Mouse (Mus musculus) liver, adult 2 months (tissue): ENCODE results near the gene Ndufs3. TPM values are rescaled to one million over a fixed set of nuclear protein-coding genes. Genes with fewer than 3 reads are reported as not detected.

Source experiments
- DNase-seq: peaks from one replicate; pipeline ENCODE4 v3.0.0-alpha.2; 2011; ENCODE audit warnings: low read depth, low spot score; ENCODE audit errors: extremely low read depth
- H3K27ac ChIP-seq: fragments of 200-500 bp; replicated peaks from 2 replicates; pipeline ENCODE4 v1.5.1; 2012; ENCODE audit warnings: low read depth, mild to moderate bottlenecking, control low read depth, inconsistent platforms, low read length; ENCODE audit not compliant: insufficient read depth
- H3K27me3 ChIP-seq: fragments of 200-500 bp; 2 replicates; pipeline ENCODE4 v1.6.1; 2012; ENCODE audit warnings: mild to moderate bottlenecking, moderate library complexity, low read length, inconsistent platforms; ENCODE audit not compliant: control insufficient read depth, insufficient read depth
- H3K36me3 ChIP-seq: fragments of 200-500 bp; 2 replicates; pipeline ENCODE4 v1.6.1; 2012; ENCODE audit warnings: low read length, inconsistent platforms; ENCODE audit not compliant: control insufficient read depth, insufficient read depth
- H3K4me1 ChIP-seq: fragments of 200-500 bp; 2 replicates; pipeline ENCODE4 v1.6.1; 2011; ENCODE audit warnings: low read length; ENCODE audit not compliant: control insufficient read depth, insufficient read depth
- H3K4me3 ChIP-seq: fragments of 200-500 bp; 2 replicates; pipeline ENCODE4 v1.5.1; 2011; ENCODE audit warnings: low read depth, mild to moderate bottlenecking, control low read depth, low read length, moderate library complexity; ENCODE audit not compliant: insufficient read depth
- H3K79me2 ChIP-seq: fragments of 200-500 bp; 2 replicates; pipeline ENCODE4 v1.6.1; 2012; ENCODE audit warnings: inconsistent platforms, mild to moderate bottlenecking, low read length, moderate library complexity; ENCODE audit not compliant: control insufficient read depth, insufficient read depth
- H3K9ac ChIP-seq: fragments of 200-500 bp; 2 replicates; pipeline ENCODE4 v1.6.1; 2012; ENCODE audit warnings: low read depth, mild to moderate bottlenecking, control low read depth, inconsistent platforms, low read length
- CTCF ChIP-seq: fragments of 200-500 bp; IDR thresholded peaks from 2 replicates; pipeline ENCODE4 v1.5.1; 2011; ENCODE audit warnings: low read depth, low read length, control low read depth
- POLR2A ChIP-seq: fragments of 200-500 bp; IDR thresholded peaks from 2 replicates; pipeline ENCODE4 v1.6.1; 2011; ENCODE audit warnings: low read length, control low read depth; ENCODE audit not compliant: insufficient read depth; ENCODE audit errors: extremely low read depth
- WGBS: fragments of 180-500 bp; shearing (Covaris S2); methylation state at CpG from one replicate; pipeline ENCODE4 v1.1.7; 2018; 5-methylcytosine and 5-hydroxymethylcytosine counted together
- polyA plus RNA-seq: library from polyadenylated mRNA; depleted of rRNA; stranded (reverse); fragments of >200 nt; gene quantifications from 2 replicates; pipeline ENCODE4 v1.2.3, GENCODE M21; 2012
- total RNA-seq: library from RNA; depleted of rRNA; stranded (reverse); fragments of >200 nt; gene quantifications from 2 replicates; pipeline ENCODE4 v1.2.3, GENCODE M21; 2014

The Ndufs3 gene
- total and polyA plus RNA-seq, 2 experiments, result 191 to 205 TPM

DNA sequence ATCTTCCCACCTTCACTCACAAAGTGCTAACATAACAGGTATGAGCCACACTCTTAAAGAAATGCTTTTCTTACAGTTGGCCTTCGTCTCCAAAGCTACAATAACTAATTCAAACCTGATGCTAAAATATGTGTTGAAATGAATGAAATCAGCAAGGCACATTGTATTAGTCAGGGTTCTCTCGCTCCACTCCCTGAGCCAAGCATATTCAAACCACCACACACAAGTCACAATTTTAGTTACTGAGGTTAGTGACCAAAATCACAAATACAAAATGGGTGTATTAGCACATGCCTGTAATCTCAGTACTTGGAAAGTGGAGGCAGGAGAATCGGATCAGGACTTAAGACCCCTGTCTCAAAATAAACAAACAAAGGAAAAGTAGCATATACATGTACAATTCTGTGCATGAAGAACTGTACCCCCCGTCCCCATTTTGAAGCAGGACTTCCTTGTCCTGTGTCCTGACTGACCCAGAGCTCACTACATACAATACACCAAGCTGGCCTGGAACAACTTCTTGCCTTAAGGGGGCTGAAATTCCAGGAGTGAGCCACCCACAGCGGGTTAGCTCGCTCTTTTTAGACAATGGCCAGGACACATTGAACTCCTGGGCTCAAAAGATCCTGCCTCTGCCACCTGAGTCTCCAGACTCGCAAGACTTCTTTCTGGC is 12.1 kb upstream of the Ndufs3 start:
- Histone ChIP-seq H3K27me3 (no peaks in the 10 kb centered on the region), H3K79me2 (peaks cover 25% of the 10 kb centered on the region; the same call in 1 of the 2 replicates), H3K4me3 (peak overlapping the region; percentile 83), H3K4me1 (peaks cover 21% of the 10 kb centered on the region), H3K27ac (peak overlapping the region; percentile 89), H3K9ac (peak overlapping the region; percentile 99), H3K36me3 (peaks cover 20% of the 10 kb centered on the region)
- TF ChIP-seq POLR2A (no peak), CTCF (no peak)
- 8% methylated on average over 7 of the region's 7 CpGs for WGBS
- DNase-seq, result peak; percentile 58

DNA sequence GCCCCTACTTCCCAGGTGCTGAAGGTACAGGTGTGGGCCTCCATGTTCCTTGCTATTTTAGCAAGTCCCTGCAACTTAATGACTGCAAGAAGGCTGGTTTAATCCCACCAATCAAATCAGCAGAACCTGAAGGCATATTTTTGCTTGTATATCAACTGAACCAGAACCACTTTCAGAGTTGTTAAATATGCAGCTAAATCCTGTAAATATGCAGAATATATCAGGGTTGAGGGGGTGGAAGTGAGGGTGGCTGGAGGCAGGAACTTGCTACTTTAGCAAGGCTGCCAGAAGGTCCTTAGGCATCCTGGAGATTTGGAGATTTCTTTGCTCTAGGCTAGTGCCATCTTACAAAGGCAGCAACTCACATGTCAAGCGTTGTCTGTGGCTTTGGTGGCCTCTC is 10.9 kb upstream of the Ndufs3 start:
- WGBS, result 80% methylated on average over 1 of the region's 1 CpGs
- H3K4me1 ChIP-seq, result peaks cover 21% of the 10 kb centered on the region
- no peaks in the 10 kb centered on the region for H3K27me3 ChIP-seq
- TF ChIP-seq CTCF (no peak), POLR2A (no peak)
- peaks cover 31% of the 10 kb centered on the region for H3K36me3 ChIP-seq
- H3K79me2 ChIP-seq, result peaks cover 25% of the 10 kb centered on the region; the same call in 1 of the 2 replicates
- no peak overlapping the region for H3K4me3 ChIP-seq
- 0 out of 2 replicates have a peak overlapping the region, but pooled peaks have one; percentile 4 for H3K27ac ChIP-seq
- 0 out of 2 replicates have a peak overlapping the region, but pooled peaks have one; percentile 5 for H3K9ac ChIP-seq
- DNase-seq, result no peak

- WGBS, result 29% methylated on average over 2 of the region's 2 CpGs
- Histone ChIP-seq H3K36me3 (peaks cover 47% of the 10 kb centered on the region), H3K4me3 (no peak overlapping the region), H3K9ac (peak overlapping the region; percentile 56; the same call in 1 of the 2 replicates), H3K27me3 (no peaks in the 10 kb centered on the region), H3K27ac (peak overlapping the region; percentile 41; the same call in 1 of the 2 replicates), H3K79me2 (peaks cover 25% of the 10 kb centered on the region; the same call in 1 of the 2 replicates), H3K4me1 (peaks cover 21% of the 10 kb centered on the region)
- no peak for TF ChIP-seq POLR2A
- TF ChIP-seq CTCF, result no peak
- DNase-seq, result peak; percentile 70
Measured at GRCm38 (mm10) chr2:90913671-90914070, 9.0 kb upstream of the Ndufs3 start.

GRCm38 (mm10) chr2:90911668-90912067 is 7.0 kb upstream of the Ndufs3 start:
- Histone ChIP-seq H3K36me3 (peaks cover 50% of the 10 kb centered on the region), H3K27me3 (no peaks in the 10 kb centered on the region), H3K9ac (no peak overlapping the region), H3K4me3 (no peak overlapping the region), H3K27ac (no peak overlapping the region), H3K79me2 (peaks cover 17% of the 10 kb centered on the region; the same call in 1 of the 2 replicates), H3K4me1 (peaks cover 18% of the 10 kb centered on the region)
- 79% methylated on average over 1 of the region's 1 CpGs for WGBS
- no peak for DNase-seq
- TF ChIP-seq POLR2A (no peak), CTCF (no peak)

DNA sequence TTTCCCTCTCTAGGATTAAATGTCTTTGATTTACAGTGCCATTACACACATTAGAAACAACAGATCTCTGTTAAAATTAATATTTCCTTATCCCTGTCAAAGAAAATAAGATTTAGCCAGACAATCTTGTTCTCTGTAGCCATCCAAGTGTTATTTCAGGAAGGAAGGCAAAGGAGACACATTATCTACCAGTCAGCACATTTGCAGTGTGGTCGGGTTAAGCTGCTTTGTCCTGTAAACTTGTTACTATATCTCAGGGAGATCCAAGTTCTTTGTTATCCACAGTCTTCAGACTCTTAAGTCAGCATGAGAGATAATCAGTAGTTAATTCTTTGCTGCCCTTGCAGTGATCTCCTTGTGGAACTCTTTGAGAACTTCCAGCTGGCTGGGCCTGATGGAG is 6.2 kb upstream of the Ndufs3 start:
- WGBS, result 73% methylated on average over 1 of the region's 1 CpGs
- Histone ChIP-seq H3K27me3 (no peaks in the 10 kb centered on the region), H3K4me3 (no peak overlapping the region), H3K79me2 (peaks cover 15% of the 10 kb centered on the region; the same call in 1 of the 2 replicates), H3K4me1 (peaks cover 14% of the 10 kb centered on the region), H3K9ac (no peak overlapping the region), H3K36me3 (peaks cover 50% of the 10 kb centered on the region), H3K27ac (no peak overlapping the region)
- no peak for DNase-seq
- TF ChIP-seq POLR2A, result no peak
- no peak for TF ChIP-seq CTCF

GRCm38 (mm10) chr2:90906721-90907120 is 2.1 kb upstream of the Ndufs3 start:
- peaks cover 34% of the 10 kb centered on the region for H3K36me3 ChIP-seq
- DNase-seq, result no peak
- H3K27ac ChIP-seq, result no peak overlapping the region
- TF ChIP-seq CTCF (no peak), POLR2A (no peak)
- H3K9ac ChIP-seq, result no peak overlapping the region
- H3K79me2 ChIP-seq, result peaks cover 4% of the 10 kb centered on the region; the same call in 1 of the 2 replicates
- H3K4me3 ChIP-seq, result no peak overlapping the region
- peaks cover 9% of the 10 kb centered on the region; the same call in 1 of the 2 replicates for H3K4me1 ChIP-seq
- WGBS, result 77% methylated on average over 2 of the region's 2 CpGs
- H3K27me3 ChIP-seq, result no peaks in the 10 kb centered on the region
